Mouse (Mus musculus): ENCODE measurements around the gene Tgfbr3l. TPM values are rescaled to one million over a fixed set of nuclear protein-coding genes. Genes with fewer than 3 reads are reported as not detected.

Tgfbr3l gene
- polyA plus RNA-seq, 1 experiment from 2014 or later = 1.3 TPM

DNA sequence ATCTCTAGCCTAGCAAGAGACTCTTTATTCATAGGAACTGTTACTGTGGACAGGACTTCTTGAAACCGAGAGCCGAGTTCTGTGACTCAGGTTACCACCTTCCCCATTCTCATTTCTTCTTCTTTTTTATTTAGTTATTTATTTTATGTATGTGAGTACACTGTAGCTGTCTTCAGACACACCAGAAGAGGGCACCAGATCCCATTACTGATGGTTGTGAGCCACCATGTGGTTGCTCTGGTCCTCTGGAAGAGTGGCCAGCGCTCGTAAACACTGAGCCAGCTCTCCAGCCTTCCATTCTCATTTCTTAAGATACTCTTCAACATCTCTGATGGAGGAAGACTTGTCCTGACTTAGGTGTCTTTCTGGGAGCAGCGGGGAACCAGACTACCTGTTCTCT lies 44.7 kb downstream of the Tgfbr3l start:
- peaks cover 98% of the 10 kb centered on the region for H3K36me3 ChIP-seq
- WGBS (ENCODE audit: insufficient replicate concordance) = 84% methylated on average over 5 of the region's 5 CpGs
- no peaks in the 10 kb centered on the region for H3K9me3 ChIP-seq (replicated peaks)
- no peaks in the 10 kb centered on the region for H3K27me3 ChIP-seq (replicated peaks)
- no peak for ATAC-seq
- H3K4me1 ChIP-seq = no peaks in the 10 kb centered on the region
- H3K9ac ChIP-seq = no peak overlapping the region
- H3K4me2 ChIP-seq = no peak overlapping the region
- no peak overlapping the region for H3K27ac ChIP-seq
- no peak overlapping the region for H3K4me3 ChIP-seq

GRCm38 (mm10) chr8:4297822-4298221 lies 49.8 kb downstream of the Tgfbr3l start:
- H3K4me1 ChIP-seq = no peaks in the 10 kb centered on the region
- no peak overlapping the region for H3K9ac ChIP-seq
- peaks cover 98% of the 10 kb centered on the region for H3K36me3 ChIP-seq
- no peaks in the 10 kb centered on the region for H3K27me3 ChIP-seq (replicated peaks)
- H3K4me2 ChIP-seq = no peak overlapping the region
- no peak overlapping the region for H3K27ac ChIP-seq
- no peaks in the 10 kb centered on the region for H3K9me3 ChIP-seq (replicated peaks)
- 63% methylated on average over 4 of the region's 4 CpGs for WGBS (ENCODE audit: insufficient replicate concordance)
- H3K4me3 ChIP-seq = no peak overlapping the region
- ATAC-seq = no peak

Other genes starting within 250 kb of the Tgfbr3l start
- gene Cd209f, start 142.4 kb upstream of the Tgfbr3l start, polyA plus RNA-seq (2016; fragmentation: Nextera tagmentation; extraction: Ambion mirVana) = not detected in 2 replicates
- gene Cd209g, start 114.1 kb upstream of the Tgfbr3l start, polyA plus RNA-seq (2016; fragmentation: Nextera tagmentation; extraction: Ambion mirVana) = not detected in 2 replicates
- gene Evi5l, start 81.6 kb upstream of the Tgfbr3l start, polyA plus RNA-seq (2016; fragmentation: Nextera tagmentation; extraction: Ambion mirVana) = 8.0 and 8.6 TPM in 2 replicates
- gene Prr36, start 30.8 kb upstream of the Tgfbr3l start, polyA plus RNA-seq (2016; fragmentation: Nextera tagmentation; extraction: Ambion mirVana) = 0.25 and 0.43 TPM in 2 replicates
- 0.18 and 0.37 TPM in 2 replicates for gene Lrrc8e, start 21.4 kb upstream of the Tgfbr3l start, polyA plus RNA-seq (2016; fragmentation: Nextera tagmentation; extraction: Ambion mirVana)
- 18.0 and 21.1 TPM in 2 replicates for gene Map2k7, start 9.5 kb upstream of the Tgfbr3l start, polyA plus RNA-seq (2016; fragmentation: Nextera tagmentation; extraction: Ambion mirVana)
- 0.18 and 0.43 TPM in 2 replicates for gene Gm49320, start 9.3 kb upstream of the Tgfbr3l start, polyA plus RNA-seq (2016; fragmentation: Nextera tagmentation; extraction: Ambion mirVana)
- gene Snapc2, start 4.9 kb downstream of the Tgfbr3l start, polyA plus RNA-seq (2016; fragmentation: Nextera tagmentation; extraction: Ambion mirVana) = 26.3 and 27.2 TPM in 2 replicates
- 5.5 and 7.1 TPM in 2 replicates for gene Ctxn1, start 11.1 kb downstream of the Tgfbr3l start, polyA plus RNA-seq (2016; fragmentation: Nextera tagmentation; extraction: Ambion mirVana)
- 53.0 and 54.4 TPM in 2 replicates for gene Timm44, start 27.7 kb downstream of the Tgfbr3l start, polyA plus RNA-seq (2016; fragmentation: Nextera tagmentation; extraction: Ambion mirVana)
- gene Ccl25, start 77.0 kb downstream of the Tgfbr3l start, polyA plus RNA-seq (2016; fragmentation: Nextera tagmentation; extraction: Ambion mirVana) = 9.6 and 10.9 TPM in 2 replicates
- 211 and 215 TPM in 2 replicates for gene Elavl1, start 77.2 kb downstream of the Tgfbr3l start, polyA plus RNA-seq (2016; fragmentation: Nextera tagmentation; extraction: Ambion mirVana)
- gene Cers4, start 244.8 kb downstream of the Tgfbr3l start, polyA plus RNA-seq (2016; fragmentation: Nextera tagmentation; extraction: Ambion mirVana) = 4.2 and 4.3 TPM in 2 replicates

All from liver, embryonic 12.5 days (tissue).